ENCODE assay signal across 23 mouse cellular contexts in genomic region chr4:126187096-126187495, GRCm38 (mm10).
"Had no signal": no experiment of that assay in that cellular context is flagged by ENCODE, and none has a peak within 500 bp of the region (broad histone marks: within the 10 kb centered on the region; RNA-seq: fewer than 3 reads in every experiment).

No protein-coding gene starts in this region.

- H3K9ac ChIP-seq: heart, embryonic 12.5 days; hindbrain, embryonic 12.5 days; hindbrain, embryonic 14.5 days; intestine, embryonic 15.5 days; limb, embryonic 13.5 days; liver, embryonic 13.5 days; liver, embryonic 15.5 days had no signal

- H3K27ac ChIP-seq: heart, adult 2 months; heart, embryonic 10.5 days; hindbrain, embryonic 10.5 days; hindbrain, embryonic 12.5 days; hindbrain, embryonic 14.5 days; intestine, embryonic 15.5 days; left cerebral cortex, adult 2 months; limb, embryonic 13.5 days; liver, embryonic 13.5 days; liver, embryonic 15.5 days had no signal

- H3K27me3 ChIP-seq: heart, embryonic 12.5 days; hindbrain, embryonic 12.5 days; intestine, embryonic 15.5 days; limb, embryonic 13.5 days; liver, embryonic 13.5 days; liver, embryonic 15.5 days had no signal

- H3K4me2 ChIP-seq: heart, embryonic 12.5 days; hindbrain, embryonic 12.5 days; hindbrain, embryonic 14.5 days; intestine, embryonic 15.5 days; limb, embryonic 13.5 days; liver, embryonic 13.5 days; liver, embryonic 15.5 days had no signal

- H3K4me3 ChIP-seq: heart, adult 2 months; heart, embryonic 10.5 days; heart, embryonic 12.5 days; hindbrain, embryonic 10.5 days; hindbrain, embryonic 12.5 days; intestine, embryonic 15.5 days; left cerebral cortex, adult 2 months; limb, embryonic 13.5 days; liver, embryonic 13.5 days; liver, embryonic 15.5 days had no signal

- DNase-seq: gastrocnemius, postnatal 10 days; gastrocnemius, postnatal 25 days; heart, adult 2 months; heart, postnatal 10 days; heart, postnatal 4 days; kidney, adult 18-20 months; kidney, postnatal 10 days; kidney, postnatal 25 days; kidney, postnatal 4 days; liver, embryonic 13.5 days had no signal

- H3K9me3 ChIP-seq: heart, embryonic 10.5 days; heart, embryonic 12.5 days; hindbrain, embryonic 10.5 days; hindbrain, embryonic 12.5 days; intestine, embryonic 15.5 days; limb, embryonic 13.5 days; liver, embryonic 13.5 days; liver, embryonic 15.5 days had no signal

- ATAC-seq: forebrain, embryonic 16.5 days; hindbrain, embryonic 16.5 days; inflammation-experienced regulatory T-cells, adult 6 months; intestine, embryonic 15.5 days; intestine, postnatal 0 days had no signal

- H3K4me1 ChIP-seq: heart, embryonic 10.5 days; hindbrain, embryonic 10.5 days; hindbrain, embryonic 12.5 days; intestine, embryonic 15.5 days had no signal
